Mouse (Mus musculus): Measurements from ENCODE around the gene Bcan. TPM values are rescaled to one million over a fixed set of nuclear protein-coding genes. Genes with fewer than 3 reads are reported as not detected.

The Bcan gene
- polyA plus RNA-seq, 1 experiment: 0.95 TPM

- H3K27ac ChIP-seq (ENCODE audit: control insufficient read depth, insufficient read depth, low read depth, low read length, poor library complexity): no peak overlapping the region
- no peak overlapping the region for H3K4me3 ChIP-seq (replicated peaks; ENCODE audit: control insufficient read depth, low read depth, low read length)
- H3K4me1 ChIP-seq (ENCODE audit: control insufficient read depth, insufficient read depth, low read length): no peaks in the 10 kb centered on the region
- TF ChIP-seq POLR2A (IDR thresholded peaks at IDR 0.05; ENCODE audit: borderline replicate concordance, control insufficient read depth, low read depth, low read length) (no peak), CTCF (IDR thresholded peaks at IDR 0.05; ENCODE audit: control insufficient read depth, insufficient read depth, low read length) (no peak)
- WGBS: 5% methylated on average over 26 of the region's 26 CpGs
Measured at GRCm38 (mm10) chr3:87947056-87947810, 52.8 kb downstream of the Bcan start.

- no peak overlapping the region for H3K27ac ChIP-seq (ENCODE audit: control insufficient read depth, insufficient read depth, low read depth, low read length, poor library complexity)
- 18% methylated on average over 1 of the region's 1 CpGs for WGBS
- H3K4me1 ChIP-seq (ENCODE audit: control insufficient read depth, insufficient read depth, low read length): no peaks in the 10 kb centered on the region
- TF ChIP-seq CTCF (IDR thresholded peaks at IDR 0.05; ENCODE audit: control insufficient read depth, insufficient read depth, low read length): no peak
- no peak for TF ChIP-seq POLR2A (IDR thresholded peaks at IDR 0.05; ENCODE audit: borderline replicate concordance, control insufficient read depth, low read depth, low read length)
- H3K4me3 ChIP-seq (replicated peaks; ENCODE audit: control insufficient read depth, low read depth, low read length): no peak overlapping the region
Measured at GRCm38 (mm10) chr3:87946541-87946860, 53.5 kb downstream of the Bcan start.

GRCm38 (mm10) chr3:87945781-87946540, 54.1 kb downstream of the Bcan start:
- WGBS: 45% methylated on average over 12 of the region's 12 CpGs
- Histone ChIP-seq H3K4me3 (replicated peaks; ENCODE audit: control insufficient read depth, low read depth, low read length) (no peak overlapping the region), H3K4me1 (ENCODE audit: control insufficient read depth, insufficient read depth, low read length) (no peaks in the 10 kb centered on the region), H3K27ac (ENCODE audit: control insufficient read depth, insufficient read depth, low read depth, low read length, poor library complexity) (no peak overlapping the region)
- TF ChIP-seq POLR2A (IDR thresholded peaks at IDR 0.05; ENCODE audit: borderline replicate concordance, control insufficient read depth, low read depth, low read length) (no peak), CTCF (IDR thresholded peaks at IDR 0.05; ENCODE audit: control insufficient read depth, insufficient read depth, low read length) (no peak)

GRCm38 (mm10) chr3:87944838-87945600, 55.0 kb downstream of the Bcan start:
- Histone ChIP-seq H3K27ac (ENCODE audit: control insufficient read depth, insufficient read depth, low read depth, low read length, poor library complexity) (no peak overlapping the region), H3K4me3 (replicated peaks; ENCODE audit: control insufficient read depth, low read depth, low read length) (no peak overlapping the region), H3K4me1 (ENCODE audit: control insufficient read depth, insufficient read depth, low read length) (no peaks in the 10 kb centered on the region)
- WGBS: 60% methylated on average over 4 of the region's 4 CpGs
- TF ChIP-seq POLR2A (IDR thresholded peaks at IDR 0.05; ENCODE audit: borderline replicate concordance, control insufficient read depth, low read depth, low read length) (no peak), CTCF (IDR thresholded peaks at IDR 0.05; ENCODE audit: control insufficient read depth, insufficient read depth, low read length) (no peak)

GRCm38 (mm10) chr3:87943586-87943985, 56.4 kb downstream of the Bcan start:
- TF ChIP-seq CTCF (IDR thresholded peaks at IDR 0.05; ENCODE audit: control insufficient read depth, insufficient read depth, low read length) (no peak), POLR2A (IDR thresholded peaks at IDR 0.05; ENCODE audit: borderline replicate concordance, control insufficient read depth, low read depth, low read length) (no peak)
- H3K4me3 ChIP-seq (replicated peaks; ENCODE audit: control insufficient read depth, low read depth, low read length): no peak overlapping the region
- no peaks in the 10 kb centered on the region for H3K4me1 ChIP-seq (ENCODE audit: control insufficient read depth, insufficient read depth, low read length)
- WGBS: 80% methylated on average over 7 of the region's 7 CpGs
- H3K27ac ChIP-seq (ENCODE audit: control insufficient read depth, insufficient read depth, low read depth, low read length, poor library complexity): no peak overlapping the region

GRCm38 (mm10) chr3:87942471-87942870, 57.6 kb downstream of the Bcan start:
- TF ChIP-seq CTCF (IDR thresholded peaks at IDR 0.05; ENCODE audit: control insufficient read depth, insufficient read depth, low read length) (no peak), POLR2A (IDR thresholded peaks at IDR 0.05; ENCODE audit: borderline replicate concordance, control insufficient read depth, low read depth, low read length) (no peak)
- 90% methylated on average over 2 of the region's 2 CpGs for WGBS
- Histone ChIP-seq H3K4me1 (ENCODE audit: control insufficient read depth, insufficient read depth, low read length) (no peaks in the 10 kb centered on the region), H3K27ac (ENCODE audit: control insufficient read depth, insufficient read depth, low read depth, low read length, poor library complexity) (no peak overlapping the region), H3K4me3 (replicated peaks; ENCODE audit: control insufficient read depth, low read depth, low read length) (no peak overlapping the region)

GRCm38 (mm10) chr3:87940611-87941010, 59.4 kb downstream of the Bcan start:
- H3K27ac ChIP-seq (ENCODE audit: control insufficient read depth, insufficient read depth, low read depth, low read length, poor library complexity): no peak overlapping the region
- WGBS: 89% methylated on average over 5 of the region's 5 CpGs
- H3K4me3 ChIP-seq (replicated peaks; ENCODE audit: control insufficient read depth, low read depth, low read length): no peak overlapping the region
- TF ChIP-seq POLR2A (IDR thresholded peaks at IDR 0.05; ENCODE audit: borderline replicate concordance, control insufficient read depth, low read depth, low read length): no peak
- TF ChIP-seq CTCF (IDR thresholded peaks at IDR 0.05; ENCODE audit: control insufficient read depth, insufficient read depth, low read length): no peak
- H3K4me1 ChIP-seq (ENCODE audit: control insufficient read depth, insufficient read depth, low read length): no peaks in the 10 kb centered on the region

Other genes with a start within 250 kb of the Bcan start
- gene Ntrk1, start 205.1 kb downstream of the Bcan start, polyA plus RNA-seq (2011; ENCODE audit: insufficient read depth, insufficient read length, low replicate concordance, missing spikeins): not detected in 2 replicates
- not detected in 2 replicates for gene Insrr, start 203.3 kb downstream of the Bcan start, polyA plus RNA-seq (2011; ENCODE audit: insufficient read depth, insufficient read length, low replicate concordance, missing spikeins)
- 17.6 and 22.4 TPM in 2 replicates for gene Pear1, start 175.9 kb downstream of the Bcan start, polyA plus RNA-seq (2011; ENCODE audit: insufficient read depth, insufficient read length, low replicate concordance, missing spikeins)
- 0.79 and 3.0 TPM in 2 replicates for gene Sh2d2a, start 153.5 kb downstream of the Bcan start, polyA plus RNA-seq (2011; ENCODE audit: insufficient read depth, insufficient read length, low replicate concordance, missing spikeins)
- gene Prcc, start 114.6 kb downstream of the Bcan start, polyA plus RNA-seq (2011; ENCODE audit: insufficient read depth, insufficient read length, low replicate concordance, missing spikeins): 30.5 and 56.5 TPM in 2 replicates
- 286 and 446 TPM in 2 replicates for gene Hdgf, start 93.9 kb downstream of the Bcan start, polyA plus RNA-seq (2011; ENCODE audit: insufficient read depth, insufficient read length, low replicate concordance, missing spikeins)
- gene Mrpl24, start 80.7 kb downstream of the Bcan start, polyA plus RNA-seq (2011; ENCODE audit: insufficient read depth, insufficient read length, low replicate concordance, missing spikeins): 98.1 and 217 TPM in 2 replicates
- 16.4 and 18.4 TPM in 2 replicates for gene Isg20l2, start 69.9 kb downstream of the Bcan start, polyA plus RNA-seq (2011; ENCODE audit: insufficient read depth, insufficient read length, low replicate concordance, missing spikeins)
- gene Rrnad1, start 69.5 kb downstream of the Bcan start, polyA plus RNA-seq (2011; ENCODE audit: insufficient read depth, insufficient read length, low replicate concordance, missing spikeins): 16.2 and 27.7 TPM in 2 replicates
- gene Crabp2, start 51.6 kb downstream of the Bcan start, polyA plus RNA-seq (2011; ENCODE audit: insufficient read depth, insufficient read length, low replicate concordance, missing spikeins): 3.3 TPM in 1 of 2 replicates, not detected in the other
- gene Nes, start 29.2 kb downstream of the Bcan start, polyA plus RNA-seq (2011; ENCODE audit: insufficient read depth, insufficient read length, low replicate concordance, missing spikeins): 0.41 and 0.67 TPM in 2 replicates
- gene Hapln2, start 27.4 kb upstream of the Bcan start, polyA plus RNA-seq (2011; ENCODE audit: insufficient read depth, insufficient read length, low replicate concordance, missing spikeins): not detected in 2 replicates
- gene Gpatch4, start 42.9 kb upstream of the Bcan start, polyA plus RNA-seq (2011; ENCODE audit: insufficient read depth, insufficient read length, low replicate concordance, missing spikeins): 36.2 and 40.5 TPM in 2 replicates
- gene Naxe, start 58.3 kb upstream of the Bcan start, polyA plus RNA-seq (2011; ENCODE audit: insufficient read depth, insufficient read length, low replicate concordance, missing spikeins): 17.1 and 54.7 TPM in 2 replicates
- not detected in 2 replicates for gene Ttc24, start 78.1 kb upstream of the Bcan start, polyA plus RNA-seq (2011; ENCODE audit: insufficient read depth, insufficient read length, low replicate concordance, missing spikeins)
- gene Iqgap3, start 81.7 kb upstream of the Bcan start, polyA plus RNA-seq (2011; ENCODE audit: insufficient read depth, insufficient read length, low replicate concordance, missing spikeins): 11.5 and 21.5 TPM in 2 replicates
- gene Mef2d, start 142.1 kb upstream of the Bcan start, polyA plus RNA-seq (2011; ENCODE audit: insufficient read depth, insufficient read length, low replicate concordance, missing spikeins): 39.7 and 64.7 TPM in 2 replicates

Data from bone marrow, adult 2 months (tissue).